Mouse (Mus musculus): ENCODE results near the gene Crnkl1. TPM values are rescaled to one million over a fixed set of nuclear protein-coding genes. Genes with fewer than 3 reads are reported as not detected.

The Crnkl1 gene
- total RNA-seq, 2 experiments from 2014 or later: 18.3 to 21.0 TPM

- intact Hi-C loops (cut with DNase I): loop anchor here (1.0 to 2.0 kb wide), 3 partner anchors 19 to 183 kb away; no protein-coding TSS in a partner anchor
- no peak for DNase-seq
Measured at GRCm38 (mm10) chr2:145881932-145882331, 52.9 kb downstream of the Crnkl1 start.

- no peak for DNase-seq
Measured at GRCm38 (mm10) chr2:145880887-145881747, 53.7 kb downstream of the Crnkl1 start.

GRCm38 (mm10) chr2:145877191-145877590 is 57.6 kb downstream of the Crnkl1 start:
- intact Hi-C loops (cut with DNase I): no loop called here
- no peak for DNase-seq

More at GRCm38 (mm10) chr2:145880887-145881747, 53.7 kb downstream of the Crnkl1 start:
- intact Hi-C loops (cut with DNase I): no loop called here

DNA sequence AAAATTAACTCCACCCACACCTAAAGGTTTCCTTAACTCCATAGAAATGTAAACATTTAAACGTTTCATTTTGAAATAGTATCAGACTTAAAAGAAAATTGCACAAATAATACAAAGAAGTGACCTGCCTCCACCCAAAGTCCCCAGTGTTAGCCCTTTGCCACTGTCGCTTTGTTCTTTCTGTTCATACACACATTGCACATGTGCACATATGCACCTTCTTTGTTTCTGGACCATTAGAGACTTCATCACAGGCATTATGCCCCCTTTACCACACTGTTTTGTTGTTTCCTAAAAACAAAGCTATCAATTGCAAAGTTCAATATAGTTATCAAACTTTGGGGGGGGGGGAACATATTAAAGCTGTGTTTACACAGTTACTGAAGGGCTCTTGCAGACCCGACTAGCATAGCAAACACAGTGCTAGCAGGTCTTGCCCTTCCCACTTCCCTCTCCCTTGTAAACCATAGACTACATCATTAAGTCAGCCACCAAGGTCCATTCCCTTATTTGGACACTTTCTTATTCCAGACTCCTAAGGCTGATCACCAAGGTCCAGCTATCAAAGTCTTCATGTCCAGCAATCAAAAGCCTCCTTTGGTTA is 59.8 kb downstream of the Crnkl1 start:
- intact Hi-C loops (cut with DNase I): no loop called here
- no peak for DNase-seq

DNA sequence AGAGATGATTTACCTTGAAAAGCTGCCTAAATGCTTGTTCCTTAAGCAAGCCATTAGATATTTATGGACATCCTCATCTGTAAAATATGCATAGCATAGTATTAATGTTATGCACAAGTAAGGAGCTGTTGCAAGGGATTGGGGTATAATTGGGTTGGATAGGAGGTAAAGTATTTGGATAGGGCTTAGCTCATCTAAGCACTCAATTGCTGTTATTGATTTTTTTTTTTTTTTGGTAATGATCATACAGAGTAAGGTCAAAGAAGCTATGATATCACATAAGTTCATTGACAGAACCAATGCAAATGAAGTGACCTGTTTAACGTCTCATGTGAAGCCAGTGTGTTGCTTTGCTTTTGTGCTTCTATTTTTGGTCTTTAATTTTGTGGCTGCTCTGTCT is 60.9 kb downstream of the Crnkl1 start:
- intact Hi-C loops (cut with DNase I): no loop called here
- DNase-seq: no peak

DNA sequence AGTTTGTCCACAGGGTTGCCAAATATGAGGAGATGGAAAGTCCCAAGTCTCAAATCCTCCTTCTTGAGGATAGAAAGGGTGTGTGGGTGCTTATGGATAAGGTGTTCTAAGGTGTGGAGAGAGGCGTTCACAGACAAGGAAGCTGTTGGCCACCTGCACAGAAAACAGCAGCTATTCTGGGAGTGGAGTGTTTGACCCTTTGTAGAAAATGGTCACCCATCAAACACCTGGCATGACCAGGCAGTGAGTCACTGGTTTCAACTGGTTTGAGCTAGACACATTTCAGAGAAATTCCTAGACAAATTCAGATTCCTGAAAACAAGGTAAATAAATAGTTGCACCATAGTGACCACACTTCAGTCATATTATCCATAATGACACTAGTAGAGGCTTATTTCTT is 62.7 kb downstream of the Crnkl1 start:
- intact Hi-C loops (cut with DNase I): no loop called here

DNA sequence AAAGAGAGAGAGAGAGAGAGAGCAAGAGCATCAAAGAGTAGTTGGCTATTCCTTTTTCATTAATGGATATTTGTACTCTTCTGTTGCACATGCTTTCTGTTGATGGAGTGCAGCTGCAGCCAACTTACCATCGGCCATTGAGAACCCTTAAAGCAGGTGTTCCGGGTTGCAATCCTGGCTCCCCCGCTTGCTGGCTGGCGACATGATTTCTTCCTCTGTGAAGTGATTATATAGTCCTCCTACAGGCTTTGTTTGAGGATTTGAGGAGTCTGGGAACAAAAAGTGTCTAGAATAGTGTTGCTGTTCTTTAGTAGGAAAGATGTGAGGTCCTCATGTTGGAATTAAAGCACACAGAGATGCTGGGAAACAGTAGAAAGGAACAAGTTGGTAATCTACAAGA is 63.5 kb downstream of the Crnkl1 start:
- DNase-seq: no peak
- intact Hi-C loops (cut with DNase I): no loop called here

More for the DNA sequence above, 62.7 kb downstream of the Crnkl1 start:
- DNase-seq: no peak

Small RNA genes within 50 kb of the gene (microRNA-seq; reads per million reads assigned to microRNA genes)
- gene Gm25026: 0 reads per million in 2 experiments

Other genes starting within 250 kb of the Crnkl1 start
- gene Naa20, start 32.9 kb downstream of the Crnkl1 start, total RNA-seq (2021): 100 to 1,000 TPM; 109 to 110 TPM
- 1 to 10 TPM; 1.0 to 1.7 TPM for gene Cfap61, start 230 bp downstream of the Crnkl1 start, total RNA-seq (2021)

Measured in heart, postnatal 10 days (tissue).